Mouse (Mus musculus): ENCODE results near the gene Gpr183. TPM values are rescaled to one million over a fixed set of nuclear protein-coding genes. Genes with fewer than 3 reads are reported as not detected.

Gene Gpr183
- polyA plus RNA-seq, 1 experiment from 2014 or later, result 3.2 TPM

DNA sequence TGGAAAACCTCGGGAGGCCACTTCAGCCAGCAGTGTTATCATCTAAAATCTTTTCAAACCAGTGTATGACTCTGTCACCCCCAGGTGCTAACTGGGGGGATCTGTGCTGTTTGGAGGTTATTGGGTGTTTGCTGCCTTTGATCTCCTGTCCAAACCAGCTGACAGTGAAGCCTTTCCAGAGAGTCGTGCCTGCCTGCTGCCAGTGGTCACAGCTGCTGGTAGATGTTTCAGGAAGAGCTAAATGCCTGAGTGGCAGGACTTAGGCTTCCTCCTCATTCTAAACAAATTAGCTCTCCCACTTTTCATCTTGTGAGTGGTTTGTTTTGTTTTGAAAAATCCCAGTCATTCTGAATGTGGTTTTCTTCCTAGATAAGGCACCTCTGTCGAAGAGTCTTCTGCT lies 60.2 kb downstream of the Gpr183 start:
- no peaks in the 10 kb centered on the region for H3K9me3 ChIP-seq
- H3K9ac ChIP-seq, result no peak overlapping the region; the same call in 1 of the 2 replicates
- H3K4me1 ChIP-seq, result no peaks in the 10 kb centered on the region; the same call in 1 of the 2 replicates
- peaks cover 30% of the 10 kb centered on the region for H3K36me3 ChIP-seq
- H3K27ac ChIP-seq, result no peak overlapping the region
- no peak for ATAC-seq (ENCODE audit: low FRiP score, low read depth)
- no peaks in the 10 kb centered on the region for H3K27me3 ChIP-seq
- H3K4me3 ChIP-seq, result no peak overlapping the region
- 15% methylated on average over 3 of the region's 3 CpGs for WGBS
- H3K4me2 ChIP-seq (replicated peaks), result no peak overlapping the region

DNA sequence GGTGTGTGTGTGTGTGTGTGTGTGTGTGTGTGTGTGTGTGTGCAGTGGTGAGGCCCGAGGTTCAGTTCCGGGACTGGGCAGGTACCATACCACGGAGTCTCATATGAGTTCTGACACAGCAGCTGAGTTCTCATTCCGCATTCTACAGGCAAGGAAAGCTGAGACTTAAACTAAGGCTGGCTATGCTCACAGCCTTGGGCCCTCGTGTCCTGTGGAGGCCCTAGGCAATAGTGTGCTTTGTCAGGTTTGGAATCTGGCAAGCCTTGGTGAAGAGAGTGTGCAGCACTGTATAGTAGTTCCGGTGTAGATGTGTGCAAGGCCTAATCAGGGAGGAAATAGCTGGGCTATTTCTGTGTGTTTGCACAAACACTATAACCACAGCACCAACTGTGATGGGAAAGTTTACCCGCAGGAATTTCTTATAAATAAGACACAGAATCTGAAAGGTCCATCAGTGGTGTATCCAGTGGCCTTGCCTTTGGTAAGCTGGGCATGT lies 61.6 kb downstream of the Gpr183 start:
- H3K27ac ChIP-seq, result no peak overlapping the region
- no peak overlapping the region for H3K4me2 ChIP-seq (replicated peaks)
- 85% methylated on average over 7 of the region's 7 CpGs for WGBS
- peaks cover 19% of the 10 kb centered on the region for H3K36me3 ChIP-seq
- H3K9ac ChIP-seq, result peak overlapping the region; percentile 13; the same call in 1 of the 2 replicates
- no peaks in the 10 kb centered on the region for H3K27me3 ChIP-seq
- peaks cover 11% of the 10 kb centered on the region; the same call in 1 of the 2 replicates for H3K4me1 ChIP-seq
- ATAC-seq (ENCODE audit: low FRiP score, low read depth), result no peak
- no peaks in the 10 kb centered on the region for H3K9me3 ChIP-seq
- no peak overlapping the region for H3K4me3 ChIP-seq

Other genes with a start within 250 kb of the Gpr183 start
- 4.9 and 5.4 TPM in 2 replicates for gene Dock9, start 167.4 kb downstream of the Gpr183 start, polyA plus RNA-seq (2015; fragmentation: Nextera tagmentation; extraction: Ambion mirVana)
- gene Ubac2, start 86.6 kb downstream of the Gpr183 start, polyA plus RNA-seq (2015; fragmentation: Nextera tagmentation; extraction: Ambion mirVana), result 69.2 and 71.6 TPM in 2 replicates
- 0.20 and 0.37 TPM in 2 replicates for gene Gpr18, start 49.4 kb downstream of the Gpr183 start, polyA plus RNA-seq (2015; fragmentation: Nextera tagmentation; extraction: Ambion mirVana)
- gene Timm8a2, start 69.5 kb upstream of the Gpr183 start, polyA plus RNA-seq (2015; fragmentation: Nextera tagmentation; extraction: Ambion mirVana), result not detected in 2 replicates
- gene Tm9sf2, start 141.8 kb upstream of the Gpr183 start, polyA plus RNA-seq (2015; fragmentation: Nextera tagmentation; extraction: Ambion mirVana), result 156 and 160 TPM in 2 replicates
- gene Clybl, start 216.5 kb upstream of the Gpr183 start, polyA plus RNA-seq (2015; fragmentation: Nextera tagmentation; extraction: Ambion mirVana), result 13.6 and 15.9 TPM in 2 replicates

All from limb, embryonic 13.5 days (tissue).